Mouse (Mus musculus) skeletal muscle tissue, postnatal 0 days (tissue): ENCODE data around the gene Gm14401. TPM values are rescaled to one million over a fixed set of nuclear protein-coding genes. Genes with fewer than 3 reads are reported as not detected.

Source experiments
- polyA plus RNA-seq: library from polyadenylated mRNA; unstranded; fragments of >200 nt; fragmentation: Nextera tagmentation; extraction: Ambion mirVana; gene quantifications from 2 replicates; pipeline ENCODE4 v1.2.1, GENCODE M21; 2015

Gm14401 gene
- not detected in 2 replicates for polyA plus RNA-seq

DNA sequence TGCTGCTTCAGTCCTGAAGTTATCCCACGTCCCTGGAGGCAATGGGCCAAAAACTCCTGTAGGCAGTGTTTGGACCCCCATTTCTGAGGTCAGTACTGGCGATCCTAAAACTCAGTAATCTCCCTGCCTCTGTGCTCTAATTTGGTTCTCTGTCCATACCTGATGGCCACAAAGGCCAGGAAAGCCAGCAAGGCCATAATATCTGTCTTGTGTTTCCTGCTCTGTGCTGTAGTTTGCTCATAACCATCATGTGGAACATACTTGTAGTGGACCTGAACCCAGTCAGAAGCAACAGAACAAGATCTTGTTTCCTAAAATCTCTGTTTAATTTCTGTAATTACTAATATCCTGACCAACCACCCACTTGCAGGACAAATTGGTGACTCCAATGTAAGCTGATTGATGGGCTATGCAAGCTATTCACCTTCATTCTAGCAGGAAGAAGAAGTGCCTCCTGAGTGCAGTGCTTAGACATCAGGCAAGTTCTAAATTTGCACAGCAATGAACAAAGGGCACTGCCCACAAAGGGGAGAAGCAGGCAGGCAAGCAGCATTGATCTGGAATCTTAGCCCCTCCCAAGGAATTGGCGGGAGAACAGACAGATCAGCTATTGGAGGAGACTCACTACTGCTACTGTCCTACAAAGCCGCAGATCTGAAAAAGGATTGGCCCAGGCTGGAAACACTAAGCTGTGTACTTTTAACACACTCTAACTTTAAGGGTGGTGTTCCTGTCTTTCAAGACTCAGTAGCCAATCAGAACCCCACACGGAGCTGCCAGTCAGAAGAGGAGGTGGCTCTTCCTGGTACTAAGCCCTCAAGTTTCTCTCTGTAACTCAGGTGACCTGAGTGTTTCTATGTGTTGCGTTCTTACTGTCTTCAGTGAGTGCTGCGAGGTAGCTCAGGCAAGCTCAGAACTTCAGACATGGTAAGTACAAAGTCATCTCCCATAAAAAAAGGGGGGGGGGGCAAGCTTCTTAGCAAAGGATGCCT is at the start of gene Gm14401:
Gene Gm14401 (plus strand): TSS at position 889 of the 992 bp plus-strand sequence.

Other genes starting within 250 kb of the Gm14401 start
- not detected in 2 replicates for gene Gm14408, start 243.2 kb upstream of the Gm14401 start, polyA plus RNA-seq
- 3.1 and 6.1 TPM in 2 replicates for gene Gm14296, start 146.5 kb upstream of the Gm14401 start, polyA plus RNA-seq
- gene Gm14419, start 73.4 kb upstream of the Gm14401 start, polyA plus RNA-seq = 5.0 and 5.9 TPM in 2 replicates
- 11.7 and 15.7 TPM in 2 replicates for gene Gm14410, start 132.1 kb downstream of the Gm14401 start, polyA plus RNA-seq
- gene Gm14409, start 192.7 kb downstream of the Gm14401 start, polyA plus RNA-seq = not detected in 2 replicates
- gene Gm14412, start 250.0 kb downstream of the Gm14401 start, polyA plus RNA-seq = 0.09 TPM in 2 replicates